Mouse (Mus musculus) liver, embryonic 14.5 days (tissue): ENCODE data around the gene Tmem50b.

ENCODE experiments used
- CTCF ChIP-seq: IDR thresholded peaks from 2 replicates; pipeline ENCODE4 v1.5.1; 2016; ENCODE audit warnings: antibody characterized with exemption, low read depth, control low read depth
- EP300 ChIP-seq: IDR thresholded peaks from 2 replicates; pipeline ENCODE4 v1.6.1; 2016; ENCODE audit warnings: antibody characterized with exemption, low read depth

DNA sequence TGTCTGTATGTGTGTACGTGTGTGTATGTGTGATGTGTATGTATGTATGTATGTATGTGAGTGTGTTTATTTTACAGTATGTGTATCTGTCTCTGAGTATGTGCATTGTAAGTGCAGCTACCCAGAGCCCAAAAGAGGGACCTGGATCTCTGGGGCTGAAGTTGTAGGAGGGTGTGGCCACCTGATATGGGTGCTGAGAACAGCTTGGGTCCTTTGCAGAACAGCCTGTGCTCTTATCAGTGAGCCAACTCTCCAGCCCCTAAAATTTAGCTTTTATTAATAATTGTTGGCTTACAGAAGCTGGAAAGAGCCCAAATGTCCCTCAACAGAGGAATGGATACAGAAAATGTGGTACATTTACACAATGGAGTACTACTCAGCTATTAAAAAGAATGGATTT lies 54.0 kb downstream of the Tmem50b start:
- no peak for TF ChIP-seq CTCF
- TF ChIP-seq EP300 = no peak
